Mouse (Mus musculus): Measurements from ENCODE around the gene Borcs6. TPM values are rescaled to one million over a fixed set of nuclear protein-coding genes. Genes with fewer than 3 reads are reported as not detected.

Borcs6 gene
- total and polyA plus RNA-seq, 2 experiments from 2014 or later, result 20.9 to 32.8 TPM

- peak; percentile 91 for DNase-seq
- 2% methylated on average over 19 of the region's 19 CpGs for WGBS
- peak overlapping the region; percentile 69 for H3K9ac ChIP-seq
- no peak for TF ChIP-seq CTCF (IDR thresholded peaks at IDR 0.05; ENCODE audit: low read depth)
- ATAC-seq, result no peak
- H3K4me2 ChIP-seq (ENCODE audit: low read depth), result peak overlapping the region; percentile 87
- H3K27ac ChIP-seq (ENCODE audit: low read depth, low read length), result peak overlapping the region; percentile 88
- H3K4me1 ChIP-seq (ENCODE audit: insufficient read depth), result peaks cover 27% of the 10 kb centered on the region
- H3K9me3 ChIP-seq (ENCODE audit: low read length), result no peaks in the 10 kb centered on the region
- no peaks in the 10 kb centered on the region for H3K27me3 ChIP-seq (ENCODE audit: insufficient read depth, low read length)
- peak overlapping the region; percentile 58 for H3K4me3 ChIP-seq (ENCODE audit: low read depth, low read length)
- H3K36me3 ChIP-seq (ENCODE audit: insufficient read depth), result peaks cover 32% of the 10 kb centered on the region
Measured at GRCm38 (mm10) chr11:69098762-69099091, 39.2 kb downstream of the Borcs6 start.

GRCm38 (mm10) chr11:69099177-69099914, 39.8 kb downstream of the Borcs6 start:
- peaks cover 38% of the 10 kb centered on the region for H3K36me3 ChIP-seq (ENCODE audit: insufficient read depth)
- no peaks in the 10 kb centered on the region for H3K9me3 ChIP-seq (ENCODE audit: low read length)
- no peaks in the 10 kb centered on the region for H3K27me3 ChIP-seq (ENCODE audit: insufficient read depth, low read length)
- H3K4me2 ChIP-seq (ENCODE audit: low read depth), result peak overlapping the region; percentile 87
- peak overlapping the region; percentile 69 for H3K9ac ChIP-seq
- WGBS, result under 1% methylated on average over 22 of the region's 22 CpGs
- DNase-seq, result peak; percentile 74
- no peak for TF ChIP-seq CTCF (IDR thresholded peaks at IDR 0.05; ENCODE audit: low read depth)
- ATAC-seq, result no peak
- peak overlapping the region; percentile 58 for H3K4me3 ChIP-seq (ENCODE audit: low read depth, low read length)
- peaks cover 25% of the 10 kb centered on the region for H3K4me1 ChIP-seq (ENCODE audit: insufficient read depth)
- peak overlapping the region; percentile 88 for H3K27ac ChIP-seq (ENCODE audit: low read depth, low read length)

- peak; percentile 45 for TF ChIP-seq CTCF (IDR thresholded peaks at IDR 0.05; ENCODE audit: low read depth)
- peaks cover 23% of the 10 kb centered on the region for H3K4me1 ChIP-seq (ENCODE audit: insufficient read depth)
- WGBS, result 5% methylated on average over 23 of the region's 23 CpGs
Measured at GRCm38 (mm10) chr11:69099915-69100345, 40.4 kb downstream of the Borcs6 start.

GRCm38 (mm10) chr11:69100639-69101360, 41.3 kb downstream of the Borcs6 start:
- ATAC-seq, result no peak
- DNase-seq, result no peak
- H3K27ac ChIP-seq (ENCODE audit: low read depth, low read length), result 0 out of 2 replicates have a peak overlapping the region, but pooled peaks have one; percentile 88
- H3K27me3 ChIP-seq (ENCODE audit: insufficient read depth, low read length), result no peaks in the 10 kb centered on the region
- H3K4me1 ChIP-seq (ENCODE audit: insufficient read depth), result peaks cover 20% of the 10 kb centered on the region
- no peak for TF ChIP-seq CTCF (IDR thresholded peaks at IDR 0.05; ENCODE audit: low read depth)
- H3K4me2 ChIP-seq (ENCODE audit: low read depth), result peak overlapping the region; percentile 87
- peak overlapping the region; percentile 69; the same call in 1 of the 2 replicates for H3K9ac ChIP-seq
- H3K9me3 ChIP-seq (ENCODE audit: low read length), result no peaks in the 10 kb centered on the region
- peak overlapping the region; percentile 58 for H3K4me3 ChIP-seq (ENCODE audit: low read depth, low read length)
- peaks cover 53% of the 10 kb centered on the region for H3K36me3 ChIP-seq (ENCODE audit: insufficient read depth)
- 92% methylated on average over 20 of the region's 20 CpGs for WGBS

More at GRCm38 (mm10) chr11:69099915-69100345, 40.4 kb downstream of the Borcs6 start:
- peak overlapping the region; percentile 87 for H3K4me2 ChIP-seq (ENCODE audit: low read depth)
- H3K27ac ChIP-seq (ENCODE audit: low read depth, low read length), result peak overlapping the region; percentile 88
- peak; percentile 66 for ATAC-seq
- peaks cover 44% of the 10 kb centered on the region for H3K36me3 ChIP-seq (ENCODE audit: insufficient read depth)
- peak; percentile 94 for DNase-seq
- H3K27me3 ChIP-seq (ENCODE audit: insufficient read depth, low read length), result no peaks in the 10 kb centered on the region
- no peaks in the 10 kb centered on the region for H3K9me3 ChIP-seq (ENCODE audit: low read length)
- peak overlapping the region; percentile 69 for H3K9ac ChIP-seq
- H3K4me3 ChIP-seq (ENCODE audit: low read depth, low read length), result peak overlapping the region; percentile 58

- Histone ChIP-seq H3K27ac (ENCODE audit: low read depth, low read length) (no peak overlapping the region), H3K4me1 (ENCODE audit: insufficient read depth) (peaks cover 16% of the 10 kb centered on the region), H3K27me3 (ENCODE audit: insufficient read depth, low read length) (no peaks in the 10 kb centered on the region), H3K9ac (no peak overlapping the region), H3K4me2 (ENCODE audit: low read depth) (no peak overlapping the region), H3K4me3 (ENCODE audit: low read depth, low read length) (no peak overlapping the region), H3K36me3 (ENCODE audit: insufficient read depth) (peaks cover 59% of the 10 kb centered on the region), H3K9me3 (ENCODE audit: low read length) (no peaks in the 10 kb centered on the region)
- ATAC-seq (no peak), DNase-seq (no peak)
- no peak for TF ChIP-seq CTCF (IDR thresholded peaks at IDR 0.05; ENCODE audit: low read depth)
- WGBS, result 91% methylated on average over 21 of the region's 21 CpGs
Measured at GRCm38 (mm10) chr11:69101604-69102402, 42.3 kb downstream of the Borcs6 start.

GRCm38 (mm10) chr11:69102403-69102725, 42.8 kb downstream of the Borcs6 start:
- WGBS, result 90% methylated on average over 7 of the region's 7 CpGs
- Histone ChIP-seq H3K9me3 (ENCODE audit: low read length) (no peaks in the 10 kb centered on the region), H3K27me3 (ENCODE audit: insufficient read depth, low read length) (no peaks in the 10 kb centered on the region), H3K36me3 (ENCODE audit: insufficient read depth) (peaks cover 65% of the 10 kb centered on the region), H3K4me2 (ENCODE audit: low read depth) (no peak overlapping the region), H3K27ac (ENCODE audit: low read depth, low read length) (no peak overlapping the region), H3K4me3 (ENCODE audit: low read depth, low read length) (no peak overlapping the region), H3K9ac (no peak overlapping the region), H3K4me1 (ENCODE audit: insufficient read depth) (peaks cover 12% of the 10 kb centered on the region)
- TF ChIP-seq CTCF (IDR thresholded peaks at IDR 0.05; ENCODE audit: low read depth), result no peak
- DNase-seq (no peak), ATAC-seq (no peak)
